Mouse (Mus musculus) midbrain, embryonic 15.5 days (tissue): ENCODE measurements around the gene Tnfsf11. TPM values are rescaled to one million over a fixed set of nuclear protein-coding genes. Genes with fewer than 3 reads are reported as not detected.

Experiments used
- ATAC-seq: fragments of 200-750 bp; cut with Nextera tagmentation; replicated peaks from 2 replicates; pipeline ENCODE4 v1.8.0; 2017; ENCODE audit warnings: moderate TSS enrichment
- H3K27ac ChIP-seq: fragments of 300-500 bp; sonication (generic); 2 replicates; pipeline ENCODE4 v1.5.1; 2015; ENCODE audit warnings: mild to moderate bottlenecking, inconsistent platforms
- H3K27me3 ChIP-seq: fragments of 300-500 bp; sonication (generic); replicated peaks from 2 replicates; pipeline ENCODE4 v1.6.1; 2015; ENCODE audit warnings: inconsistent platforms
- H3K36me3 ChIP-seq: fragments of 300-500 bp; sonication (generic); replicated peaks from 2 replicates; pipeline ENCODE4 v1.6.1; 2015; ENCODE audit warnings: inconsistent platforms
- H3K4me1 ChIP-seq: fragments of 300-500 bp; sonication (generic); 2 replicates; pipeline ENCODE4 v1.6.1; 2015; ENCODE audit warnings: inconsistent platforms
- H3K4me2 ChIP-seq: fragments of 300-500 bp; sonication (generic); 2 replicates; pipeline ENCODE4 v1.6.1; 2015; ENCODE audit warnings: inconsistent platforms, mild to moderate bottlenecking, moderate library complexity
- H3K4me3 ChIP-seq: fragments of 300-500 bp; sonication (generic); 2 replicates; pipeline ENCODE4 v1.5.1; 2015; ENCODE audit warnings: mild to moderate bottlenecking, inconsistent platforms
- H3K9ac ChIP-seq: fragments of 300-500 bp; sonication (generic); 2 replicates; pipeline ENCODE4 v1.6.1; 2015; ENCODE audit warnings: mild to moderate bottlenecking, inconsistent platforms
- H3K9me3 ChIP-seq: fragments of 300-500 bp; sonication (generic); 2 replicates; pipeline ENCODE4 v1.6.1; 2016; ENCODE audit warnings: inconsistent platforms
- WGBS: fragments of 180-500 bp; shearing (Covaris S2); methylation state at CpG from one replicate; pipeline ENCODE4 v1.1.7; 2015; ENCODE audit warnings: mixed read lengths; 5-methylcytosine and 5-hydroxymethylcytosine counted together
- polyA plus RNA-seq: library from polyadenylated mRNA; unstranded; fragments of >200 nt; fragmentation: Nextera tagmentation; extraction: Ambion mirVana; gene quantifications from 2 replicates; pipeline ENCODE4 v1.2.1, GENCODE M21; 2015

Gene Tnfsf11
- polyA plus RNA-seq, 1 experiment from 2014 or later, result 0.08 TPM

- H3K4me1 ChIP-seq, result no peaks in the 10 kb centered on the region
Observed at GRCm38 (mm10) chr14:78323356-78323755, 15.5 kb upstream of the Tnfsf11 start.

GRCm38 (mm10) chr14:78322916-78323315 is 15.1 kb upstream of the Tnfsf11 start:
- no peaks in the 10 kb centered on the region for H3K27me3 ChIP-seq
- ATAC-seq, result no peak
- no peaks in the 10 kb centered on the region for H3K9me3 ChIP-seq
- H3K9ac ChIP-seq, result no peak overlapping the region
- no peaks in the 10 kb centered on the region for H3K36me3 ChIP-seq
- H3K27ac ChIP-seq, result no peak overlapping the region
- H3K4me3 ChIP-seq, result no peak overlapping the region
- H3K4me1 ChIP-seq, result no peaks in the 10 kb centered on the region
- no peak overlapping the region for H3K4me2 ChIP-seq
- WGBS, result 83% methylated on average over 9 of the region's 9 CpGs

More at GRCm38 (mm10) chr14:78323356-78323755, 15.5 kb upstream of the Tnfsf11 start:
- Histone ChIP-seq H3K9me3 (no peaks in the 10 kb centered on the region), H3K27ac (no peak overlapping the region), H3K4me2 (no peak overlapping the region), H3K9ac (no peak overlapping the region), H3K36me3 (no peaks in the 10 kb centered on the region), H3K4me3 (no peak overlapping the region), H3K27me3 (no peaks in the 10 kb centered on the region)
- no peak for ATAC-seq
- 81% methylated on average over 1 of the region's 1 CpGs for WGBS

- Histone ChIP-seq H3K9me3 (no peaks in the 10 kb centered on the region), H3K4me1 (no peaks in the 10 kb centered on the region), H3K9ac (no peak overlapping the region), H3K27me3 (no peaks in the 10 kb centered on the region), H3K4me3 (no peak overlapping the region), H3K27ac (no peak overlapping the region), H3K36me3 (no peaks in the 10 kb centered on the region), H3K4me2 (no peak overlapping the region)
- 91% methylated on average over 6 of the region's 6 CpGs for WGBS
- no peak for ATAC-seq
Observed at GRCm38 (mm10) chr14:78320248-78320647, 12.4 kb upstream of the Tnfsf11 start.

GRCm38 (mm10) chr14:78319580-78319979 is 11.7 kb upstream of the Tnfsf11 start:
- Histone ChIP-seq H3K27ac (no peak overlapping the region), H3K4me3 (no peak overlapping the region), H3K4me2 (no peak overlapping the region), H3K27me3 (no peaks in the 10 kb centered on the region), H3K36me3 (no peaks in the 10 kb centered on the region), H3K4me1 (no peaks in the 10 kb centered on the region), H3K9me3 (no peaks in the 10 kb centered on the region), H3K9ac (no peak overlapping the region)
- no peak for ATAC-seq
- 75% methylated on average over 5 of the region's 5 CpGs for WGBS

- Histone ChIP-seq H3K9ac (no peak overlapping the region), H3K9me3 (no peaks in the 10 kb centered on the region), H3K4me2 (no peak overlapping the region), H3K27me3 (no peaks in the 10 kb centered on the region), H3K4me1 (no peaks in the 10 kb centered on the region), H3K27ac (no peak overlapping the region), H3K36me3 (no peaks in the 10 kb centered on the region), H3K4me3 (no peak overlapping the region)
- WGBS, result 83% methylated on average over 3 of the region's 3 CpGs
- ATAC-seq, result no peak
Observed at GRCm38 (mm10) chr14:78319000-78319399, 11.2 kb upstream of the Tnfsf11 start.

GRCm38 (mm10) chr14:78317623-78318022 is 9.8 kb upstream of the Tnfsf11 start:
- Histone ChIP-seq H3K4me2 (no peak overlapping the region), H3K9me3 (no peaks in the 10 kb centered on the region)
- 81% methylated on average over 5 of the region's 5 CpGs for WGBS

GRCm38 (mm10) chr14:78300914-78301313 is 6.9 kb downstream of the Tnfsf11 start:
- Histone ChIP-seq H3K9ac (no peak overlapping the region), H3K4me1 (no peaks in the 10 kb centered on the region), H3K9me3 (no peaks in the 10 kb centered on the region), H3K36me3 (no peaks in the 10 kb centered on the region), H3K4me3 (no peak overlapping the region), H3K4me2 (no peak overlapping the region), H3K27ac (no peak overlapping the region), H3K27me3 (peaks cover 2% of the 10 kb centered on the region; the same call in 1 of the 2 replicates)
- ATAC-seq, result no peak
- WGBS, result 90% methylated on average over 3 of the region's 3 CpGs

More at GRCm38 (mm10) chr14:78317623-78318022, 9.8 kb upstream of the Tnfsf11 start:
- Histone ChIP-seq H3K4me3 (no peak overlapping the region), H3K4me1 (no peaks in the 10 kb centered on the region), H3K9ac (no peak overlapping the region), H3K27ac (no peak overlapping the region), H3K36me3 (no peaks in the 10 kb centered on the region), H3K27me3 (no peaks in the 10 kb centered on the region)
- no peak for ATAC-seq

- no peak overlapping the region for H3K9ac ChIP-seq
- H3K36me3 ChIP-seq, result no peaks in the 10 kb centered on the region
- H3K4me3 ChIP-seq, result no peak overlapping the region
- ATAC-seq, result no peak
- H3K27me3 ChIP-seq, result 0 out of 2 replicates have a peak, but pooled peaks cover 6% of the 10 kb centered on the region
- H3K9me3 ChIP-seq, result no peaks in the 10 kb centered on the region
- 91% methylated on average over 7 of the region's 7 CpGs for WGBS
- H3K27ac ChIP-seq, result no peak overlapping the region
- peaks cover 13% of the 10 kb centered on the region for H3K4me1 ChIP-seq
- H3K4me2 ChIP-seq, result no peak overlapping the region
Observed at GRCm38 (mm10) chr14:78292687-78293086, 15.2 kb downstream of the Tnfsf11 start.

GRCm38 (mm10) chr14:78289912-78290523 is 17.8 kb downstream of the Tnfsf11 start:
- Histone ChIP-seq H3K27ac (no peak overlapping the region), H3K4me3 (no peak overlapping the region), H3K9ac (no peak overlapping the region), H3K4me1 (peaks cover 18% of the 10 kb centered on the region), H3K9me3 (no peaks in the 10 kb centered on the region), H3K36me3 (no peaks in the 10 kb centered on the region), H3K4me2 (no peak overlapping the region), H3K27me3 (0 out of 2 replicates have a peak, but pooled peaks cover 6% of the 10 kb centered on the region)
- ATAC-seq, result no peak
- WGBS, result 57% methylated on average over 9 of the region's 9 CpGs

- Histone ChIP-seq H3K27ac (no peak overlapping the region), H3K9me3 (no peaks in the 10 kb centered on the region), H3K27me3 (0 out of 2 replicates have a peak, but pooled peaks cover 8% of the 10 kb centered on the region), H3K4me2 (no peak overlapping the region), H3K9ac (no peak overlapping the region), H3K4me1 (peaks cover 18% of the 10 kb centered on the region), H3K36me3 (no peaks in the 10 kb centered on the region), H3K4me3 (no peak overlapping the region)
- ATAC-seq, result peak; percentile 62; the same call in 1 of the 2 replicates
- 9% methylated on average over 5 of the region's 5 CpGs for WGBS
Observed at GRCm38 (mm10) chr14:78288903-78289302, 18.9 kb downstream of the Tnfsf11 start.

GRCm38 (mm10) chr14:78287906-78288800 is 19.7 kb downstream of the Tnfsf11 start:
- H3K9me3 ChIP-seq, result no peaks in the 10 kb centered on the region
- no peak for ATAC-seq

GRCm38 (mm10) chr14:78286011-78286548 is 21.8 kb downstream of the Tnfsf11 start:
- Histone ChIP-seq H3K9me3 (no peaks in the 10 kb centered on the region), H3K27me3 (0 out of 2 replicates have a peak, but pooled peaks cover 10% of the 10 kb centered on the region), H3K4me2 (no peak overlapping the region), H3K9ac (no peak overlapping the region), H3K27ac (no peak overlapping the region), H3K4me1 (peaks cover 18% of the 10 kb centered on the region), H3K4me3 (no peak overlapping the region), H3K36me3 (no peaks in the 10 kb centered on the region)
- ATAC-seq, result no peak
- WGBS, result 17% methylated on average over 5 of the region's 5 CpGs

More at GRCm38 (mm10) chr14:78287906-78288800, 19.7 kb downstream of the Tnfsf11 start:
- Histone ChIP-seq H3K27me3 (0 out of 2 replicates have a peak, but pooled peaks cover 10% of the 10 kb centered on the region), H3K4me3 (no peak overlapping the region), H3K27ac (no peak overlapping the region), H3K36me3 (no peaks in the 10 kb centered on the region), H3K4me1 (peaks cover 18% of the 10 kb centered on the region), H3K9ac (no peak overlapping the region), H3K4me2 (no peak overlapping the region)
- WGBS, result 31% methylated on average over 7 of the region's 7 CpGs
